Mouse (Mus musculus) right cerebral cortex, postnatal 14 days (tissue): ENCODE results near the gene Trmu.
"Not testable (repeated sequence)": the region's sequence is repeated elsewhere in the genome, so short reads cannot be mapped to it uniquely, and the experiment has no call there.

Experiments used
- DNase-seq: peaks from one replicate; pipeline ENCODE4 v3.0.0; 2022

Gene Trmu

GRCm38 (mm10) chr15:85878848-85879497 lies at the start of gene Trmu:
Gene Trmu, plus strand, starts transcription at chr15:85879312.
- DNase-seq: peak; percentile 91

- DNase-seq: no peak
These were observed 49.6 kb upstream of the Trmu start for GRCm38 (mm10) chr15:85829470-85829869.

GRCm38 (mm10) chr15:85831954-85832590 lies 47.0 kb upstream of the Trmu start, which contains the start of gene Ttc38:
Gene Ttc38, plus strand, starts transcription at chr15:85832306.
- peak; percentile 75 for DNase-seq

GRCm38 (mm10) chr15:85832599-85832998 lies 46.5 kb upstream of the Trmu start:
- DNase-seq: no peak

DNA sequence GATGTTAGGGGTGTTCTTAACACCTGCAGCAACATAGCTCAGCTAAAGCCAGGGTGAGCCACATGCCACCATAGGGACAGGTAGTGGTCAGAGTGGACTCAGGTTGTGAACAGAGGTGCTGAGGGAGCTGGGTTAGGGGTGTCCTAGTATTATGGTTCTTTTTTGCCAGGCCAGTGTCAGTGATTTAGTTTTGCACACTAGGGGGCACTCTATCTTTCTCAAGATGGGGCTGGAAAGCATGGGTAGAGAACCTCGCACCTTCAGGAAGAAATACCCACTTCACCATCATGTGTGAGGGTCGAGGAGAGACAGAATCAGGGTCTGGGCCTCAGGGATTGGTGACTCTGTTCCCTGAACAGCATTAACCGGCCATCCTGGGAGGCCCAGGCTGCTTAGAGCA lies 43.8 kb upstream of the Trmu start:
- no peak for DNase-seq

DNA sequence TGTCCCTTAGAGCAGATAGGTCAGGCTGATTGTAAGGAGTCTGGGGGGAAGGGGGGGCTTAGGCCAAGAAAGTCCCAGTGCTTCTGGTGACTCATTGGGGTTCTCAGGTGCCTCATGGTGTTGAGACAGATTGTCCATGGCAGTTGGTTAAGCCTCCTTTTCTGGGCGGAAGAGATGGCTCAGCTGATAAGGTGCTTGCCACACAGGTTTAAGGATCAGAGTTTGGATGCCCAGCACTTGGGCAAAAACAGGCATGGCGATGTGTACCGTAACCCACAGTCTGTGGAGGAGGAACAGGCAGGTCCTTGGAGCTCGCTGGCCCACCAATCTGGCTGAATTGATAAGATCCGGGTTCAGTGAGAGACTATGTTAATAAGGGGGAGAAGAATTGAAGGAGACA lies 42.2 kb upstream of the Trmu start:
- no peak for DNase-seq

GRCm38 (mm10) chr15:85840983-85841382 lies 38.1 kb upstream of the Trmu start:
- peak; percentile 33 for DNase-seq

- DNase-seq: no peak
These were observed 37.2 kb upstream of the Trmu start for GRCm38 (mm10) chr15:85841796-85842360.

DNA sequence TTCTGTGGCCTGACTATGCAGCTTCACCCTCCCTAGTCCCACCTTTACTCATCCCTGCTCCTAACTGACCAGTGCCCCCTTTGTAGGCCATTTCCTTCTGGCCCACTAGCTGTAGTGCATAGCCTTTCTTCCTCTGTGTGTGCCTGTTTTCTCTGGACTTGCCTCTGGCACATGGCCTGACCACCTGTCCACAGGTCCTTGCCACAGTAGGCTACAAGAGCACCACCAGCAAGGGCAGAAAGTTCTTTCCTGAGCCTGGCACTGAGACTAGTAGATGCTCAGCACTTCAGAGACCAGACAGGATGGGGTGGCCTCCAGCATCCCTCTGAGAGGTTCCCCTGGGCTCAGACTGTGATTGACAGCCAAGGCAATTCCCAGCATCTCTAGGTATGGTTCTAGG lies 34.0 kb upstream of the Trmu start:
- no peak for DNase-seq

DNA sequence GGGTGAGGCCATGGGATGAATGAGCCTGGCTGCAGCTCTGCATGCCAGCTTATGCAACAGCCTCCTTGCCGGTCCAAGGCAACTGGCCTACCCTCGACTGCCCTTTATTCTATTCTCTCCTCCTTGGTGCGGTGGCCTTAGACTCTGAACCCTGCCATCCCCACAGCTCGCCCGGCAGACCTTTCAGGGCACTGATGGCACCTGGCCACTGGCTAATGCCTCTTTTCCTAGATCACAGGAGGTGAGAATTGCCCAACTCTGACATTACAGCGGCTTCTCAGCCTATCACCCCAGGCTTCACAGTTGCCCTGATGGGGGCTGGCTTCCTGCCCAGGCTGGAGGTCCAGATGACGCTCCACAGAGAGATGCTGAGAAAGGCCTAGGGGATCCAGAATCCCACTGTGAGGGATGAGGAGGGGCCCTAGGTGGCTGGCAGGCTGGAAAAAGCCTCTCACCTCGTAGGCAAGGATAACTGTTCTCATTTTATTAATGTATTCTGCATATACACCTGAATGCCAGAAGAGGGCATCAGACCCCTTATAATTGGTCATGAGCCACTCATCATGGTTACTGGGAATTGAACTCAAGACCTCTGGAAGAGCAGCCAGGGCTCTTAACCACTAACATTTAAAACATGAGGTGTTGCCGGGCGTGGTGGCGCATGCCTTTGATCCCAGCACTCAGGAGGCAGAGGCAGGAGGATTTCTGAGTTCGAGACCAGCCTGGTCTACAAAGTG lies 27.3 kb upstream of the Trmu start:
- DNase-seq: no peak

DNA sequence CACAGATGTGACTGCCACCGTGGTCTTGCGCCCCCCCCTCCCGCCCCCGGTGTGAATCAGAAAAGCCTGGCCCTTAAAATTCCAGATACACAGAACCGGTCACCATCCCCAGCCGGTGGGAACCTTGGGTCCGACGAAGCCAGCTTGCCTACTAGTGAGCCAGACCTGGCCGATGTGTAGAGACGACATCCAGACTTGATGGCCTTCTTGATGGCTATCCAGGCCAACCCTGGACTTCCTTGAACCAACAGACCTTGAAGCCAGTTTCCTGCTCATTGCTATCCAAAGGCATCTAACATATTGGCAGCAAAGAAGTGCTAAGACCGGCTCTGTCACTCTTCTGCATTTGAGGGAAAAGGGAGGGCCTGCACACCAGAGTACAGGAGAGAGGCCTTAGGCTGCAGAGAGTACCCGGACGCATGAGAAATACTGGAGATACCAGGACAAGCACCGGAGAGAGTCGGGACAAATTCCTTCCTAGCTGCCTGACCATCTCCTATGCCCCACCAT lies 20.1 kb upstream of the Trmu start:
- no peak for DNase-seq

GRCm38 (mm10) chr15:85859490-85860031 lies 19.6 kb upstream of the Trmu start, which contains the start of gene Gtse1:
Gene Gtse1, plus strand, starts transcription at chr15:85859745.
- DNase-seq: peak; percentile 92

DNA sequence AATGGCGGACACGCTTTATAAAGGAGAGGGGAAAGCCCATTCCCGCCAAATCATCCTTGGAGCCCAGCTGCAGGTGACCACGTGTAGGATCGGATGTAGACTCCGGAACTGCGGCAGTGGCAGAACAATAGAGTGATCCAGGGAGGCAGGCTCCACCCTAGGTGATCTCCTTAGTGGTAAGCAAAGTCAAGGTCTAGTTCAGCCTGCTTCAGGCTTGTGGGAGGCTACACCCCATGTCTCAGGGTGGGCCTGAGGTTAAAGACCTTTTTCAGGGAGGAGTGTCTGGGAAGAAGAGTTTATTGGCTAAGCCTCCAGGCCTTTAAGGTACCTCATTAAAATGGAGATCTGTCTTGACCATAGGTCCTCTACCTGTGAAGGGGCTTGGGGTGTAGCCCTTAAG lies 13.2 kb upstream of the Trmu start:
- DNase-seq: not testable (repeated sequence)

- peak; percentile 72 for DNase-seq
These were observed 11.4 kb upstream of the Trmu start for GRCm38 (mm10) chr15:85867696-85868095.

DNA sequence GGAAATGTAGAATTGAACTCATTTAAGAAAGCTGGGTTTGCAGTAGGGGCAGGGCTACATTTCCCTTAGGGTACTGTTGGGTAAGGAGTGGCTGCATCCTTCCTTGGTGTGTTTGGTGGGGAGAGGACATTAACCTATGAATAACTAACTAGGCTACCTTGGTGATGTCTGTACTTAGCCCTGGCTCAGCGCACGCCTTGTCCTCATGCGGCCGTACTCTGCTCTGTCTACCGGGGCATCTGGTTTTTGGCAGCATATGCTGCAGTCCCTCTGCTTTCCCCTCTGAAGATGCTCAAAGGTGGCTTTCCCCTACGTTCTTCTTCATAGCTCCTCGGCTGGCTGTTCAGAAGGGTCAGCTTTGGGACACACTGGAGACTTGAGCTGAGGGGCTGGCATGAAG lies 1.8 kb upstream of the Trmu start:
- DNase-seq: no peak

GRCm38 (mm10) chr15:85879498-85879895 lies 385 bp downstream of the Trmu start:
- DNase-seq: no peak

DNA sequence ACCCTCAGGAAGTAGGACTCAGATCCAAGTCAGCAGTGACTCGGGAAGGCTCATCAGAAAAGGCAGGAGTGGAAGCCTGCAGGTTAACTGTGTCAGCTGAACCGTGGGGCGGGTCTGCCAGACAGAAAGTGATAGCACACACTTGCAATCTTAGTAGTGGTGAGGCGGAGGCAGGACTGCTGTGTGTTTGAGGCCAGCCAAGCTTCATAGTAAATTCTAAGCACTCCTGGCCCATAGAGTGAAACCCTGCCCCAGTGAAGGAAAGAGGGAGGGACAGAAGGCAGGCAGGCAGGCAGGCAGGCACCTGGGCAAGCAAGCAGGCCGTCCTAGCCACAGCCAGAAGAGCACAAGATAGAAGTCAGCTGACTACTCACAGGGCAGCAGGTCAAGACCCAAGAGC lies 6.5 kb downstream of the Trmu start:
- no peak for DNase-seq

DNA sequence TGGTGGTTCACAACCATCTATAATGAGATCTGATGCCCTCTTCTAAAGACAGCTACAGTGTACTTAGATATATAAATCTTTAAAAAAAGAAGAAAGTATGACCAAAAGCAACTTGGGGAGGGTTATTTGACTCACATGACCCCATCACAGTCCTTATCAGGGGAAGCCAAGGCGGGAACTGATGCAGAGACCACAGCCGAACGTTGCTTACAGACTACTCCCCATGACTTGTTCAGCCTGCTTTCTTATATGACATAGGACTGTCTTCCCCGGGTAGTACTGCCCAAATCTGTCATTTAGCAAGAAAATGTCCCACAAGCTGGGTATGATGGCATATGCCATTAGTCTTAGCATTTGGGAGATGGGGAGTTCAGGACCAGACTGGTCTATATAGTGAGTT lies 10.1 kb downstream of the Trmu start:
- DNase-seq: no peak

GRCm38 (mm10) chr15:85891971-85892370 lies 12.9 kb downstream of the Trmu start:
- DNase-seq: no peak

DNA sequence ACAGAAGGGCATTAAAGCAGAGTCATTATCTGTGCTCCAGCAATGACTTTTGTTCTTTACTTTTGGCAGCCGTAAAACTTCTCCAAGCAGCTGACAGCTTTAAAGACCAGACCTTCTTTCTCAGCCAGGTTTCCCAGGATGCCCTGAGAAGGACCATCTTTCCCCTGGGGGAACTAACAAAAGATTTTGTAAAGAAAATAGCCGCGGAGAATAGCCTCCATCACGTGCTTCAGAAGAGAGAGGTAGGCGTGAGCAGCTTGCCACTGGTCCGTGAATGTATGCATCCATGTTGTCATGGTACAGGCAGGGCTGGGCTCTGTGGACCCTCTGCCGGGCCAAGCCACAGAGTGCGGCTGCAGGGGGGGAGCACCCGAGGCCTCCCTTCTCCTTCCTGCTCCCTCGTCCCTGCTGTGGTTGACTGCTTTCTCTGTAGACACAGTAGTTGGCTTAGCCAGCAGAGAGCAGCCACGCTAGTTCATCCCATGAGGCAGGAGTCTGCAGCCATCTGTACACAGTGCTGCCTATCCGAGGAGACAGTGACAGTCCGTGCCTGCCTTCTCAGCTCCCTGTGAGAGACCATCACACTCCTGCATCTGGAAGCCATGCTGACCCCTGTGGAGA lies 13.5 kb downstream of the Trmu start:
- DNase-seq: no peak

DNA sequence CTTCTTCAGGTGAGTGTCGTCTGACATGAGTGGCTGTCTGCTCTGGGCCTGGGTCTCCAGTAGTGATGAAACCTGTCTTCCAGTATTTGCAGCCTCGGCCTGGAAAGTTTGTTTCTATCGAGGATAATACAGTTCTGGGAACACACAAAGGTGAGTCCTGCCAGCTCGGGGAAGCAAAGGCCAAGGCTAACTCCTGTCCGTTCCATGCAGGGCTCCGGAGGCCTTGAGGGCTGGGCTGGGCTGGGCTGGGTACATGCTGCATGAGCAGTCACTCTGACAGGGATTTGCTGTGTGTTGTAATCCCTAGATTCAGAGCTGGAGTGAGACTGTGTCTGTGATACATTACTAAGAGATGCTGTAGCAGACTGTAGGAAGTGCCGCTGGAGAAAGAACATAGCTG lies 14.8 kb downstream of the Trmu start:
- no peak for DNase-seq

DNA sequence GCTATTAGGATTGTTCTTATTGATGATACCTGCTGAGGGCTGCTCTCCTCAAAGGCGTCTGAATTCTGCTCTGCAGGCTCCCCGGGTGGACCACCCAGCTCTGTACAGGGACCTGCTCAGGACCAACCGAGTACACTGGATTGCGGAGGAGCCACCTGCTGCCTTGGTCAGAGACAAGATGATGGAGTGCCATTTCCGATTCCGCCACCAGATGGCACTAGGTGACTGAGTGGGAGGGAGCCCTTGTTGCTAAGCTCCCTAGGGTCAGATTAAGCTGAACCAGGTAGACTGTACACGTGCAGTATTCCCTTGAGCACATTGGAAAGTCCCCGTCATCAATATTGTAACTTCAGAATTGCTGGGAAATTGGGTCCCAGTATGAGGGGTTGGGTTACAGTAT lies 17.2 kb downstream of the Trmu start:
- peak; percentile 90 for DNase-seq

DNA sequence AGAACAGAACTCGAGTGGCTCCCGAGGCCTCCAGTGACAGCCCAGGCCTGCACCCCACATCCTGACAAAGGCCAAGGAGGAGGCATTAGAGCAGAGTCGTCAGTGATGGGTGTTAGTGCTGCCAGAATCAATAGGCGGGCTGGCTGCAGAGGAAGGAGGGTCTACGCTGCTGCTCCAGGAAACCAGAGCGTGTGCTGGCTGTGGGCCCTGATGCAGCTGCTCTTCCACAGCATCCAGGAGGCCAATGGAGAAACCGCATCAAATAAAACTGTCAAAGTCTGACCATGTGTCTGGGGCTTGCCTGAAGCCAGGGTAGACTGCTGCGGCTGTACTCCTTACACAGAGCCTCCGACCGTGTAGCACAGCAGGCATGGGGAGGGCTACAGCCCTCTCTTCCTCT lies 18.0 kb downstream of the Trmu start:
- DNase-seq: no peak
